Mouse (Mus musculus): Measurements from ENCODE around the gene Pvr.

- no peak for TF ChIP-seq GATA1 (IDR thresholded peaks at IDR 0.05; ENCODE audit: low read length)
- no peak for TF ChIP-seq TAL1 (IDR thresholded peaks at IDR 0.05; ENCODE audit: low read length)
Measured at GRCm38 (mm10) chr7:19932133-19932876, 11.3 kb upstream of the Pvr start.

Data from erythroblast, embryonic 14.5 days (primary cell).